Mouse (Mus musculus): ENCODE data around the gene Ano2. TPM values are rescaled to one million over a fixed set of nuclear protein-coding genes. Genes with fewer than 3 reads are reported as not detected.

Ano2 gene
- polyA plus RNA-seq, 1 experiment = 0.04 TPM

DNA sequence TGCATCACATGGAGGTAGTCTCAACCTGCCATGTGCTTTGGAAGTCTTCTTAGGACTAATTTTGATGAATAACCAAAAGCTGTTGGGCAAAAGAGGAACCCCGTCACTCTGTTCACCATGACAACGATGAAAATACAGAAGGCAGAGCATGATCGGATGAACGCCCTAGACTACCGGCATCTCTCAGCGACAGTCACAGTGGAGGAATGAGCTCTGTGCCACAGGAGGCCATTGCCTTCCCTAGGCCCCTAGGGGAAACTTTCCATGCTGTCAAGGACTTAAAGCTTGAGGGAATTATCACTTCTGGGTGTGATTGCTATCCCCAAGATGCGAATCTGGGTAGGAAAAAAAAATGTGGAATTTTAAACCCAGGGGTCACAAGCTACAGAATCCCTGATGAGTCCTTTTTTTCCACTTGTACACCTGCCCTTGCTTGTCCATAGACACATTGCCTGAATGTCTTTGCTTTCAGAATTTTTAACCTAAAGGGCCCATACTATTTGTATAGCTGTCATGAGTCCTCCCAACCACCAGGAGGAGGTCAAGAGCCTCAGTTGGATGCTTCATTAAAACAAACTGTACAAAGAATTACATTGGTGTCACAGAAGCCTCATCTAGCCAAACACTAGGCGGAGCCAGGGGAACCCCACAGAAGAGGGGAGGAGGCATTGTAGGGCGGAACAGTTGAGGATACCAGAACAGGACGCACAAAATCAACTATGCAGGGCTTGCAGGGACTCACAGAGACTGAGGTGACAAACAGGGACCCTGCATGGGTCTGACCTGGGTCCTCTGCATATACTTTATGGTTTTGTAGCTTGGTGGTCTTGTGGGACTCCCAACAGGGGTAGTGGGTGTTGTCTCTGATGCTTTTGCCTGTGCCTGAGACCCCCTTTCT, 53.2 kb downstream of the Ano2 start:
- no peak for DNase-seq (ENCODE audit: low spot score)

DNA sequence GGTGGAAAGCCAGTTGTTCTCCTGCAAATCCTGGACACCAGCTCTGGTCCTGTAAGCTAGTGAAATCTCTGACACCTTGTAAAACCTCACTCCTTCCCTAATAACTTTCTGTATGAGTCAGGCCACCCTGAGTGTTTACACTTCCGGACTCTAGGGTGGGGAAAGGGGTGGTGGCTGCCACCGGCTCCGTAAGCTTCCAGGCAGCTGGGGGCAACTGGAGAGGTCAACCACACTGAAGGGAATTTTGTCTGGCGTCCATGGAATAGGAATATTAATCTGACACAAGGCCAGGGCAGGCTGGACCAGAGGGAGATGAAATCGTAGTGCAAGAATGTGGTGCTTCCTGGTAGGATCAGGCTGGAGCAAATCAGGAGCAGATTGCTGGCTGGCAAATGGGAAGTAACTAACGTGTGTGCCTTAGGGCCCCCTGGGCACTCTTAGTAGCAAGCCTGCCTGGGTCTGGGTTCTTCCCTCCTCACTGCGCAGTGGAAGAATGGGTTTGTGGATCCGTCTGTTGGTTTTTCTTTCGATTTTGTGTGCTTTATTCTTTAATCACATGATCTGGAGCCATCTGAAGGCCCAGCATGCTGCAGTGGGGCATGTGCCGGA, 57.2 kb downstream of the Ano2 start:
- no peak for DNase-seq (ENCODE audit: low spot score)

DNA sequence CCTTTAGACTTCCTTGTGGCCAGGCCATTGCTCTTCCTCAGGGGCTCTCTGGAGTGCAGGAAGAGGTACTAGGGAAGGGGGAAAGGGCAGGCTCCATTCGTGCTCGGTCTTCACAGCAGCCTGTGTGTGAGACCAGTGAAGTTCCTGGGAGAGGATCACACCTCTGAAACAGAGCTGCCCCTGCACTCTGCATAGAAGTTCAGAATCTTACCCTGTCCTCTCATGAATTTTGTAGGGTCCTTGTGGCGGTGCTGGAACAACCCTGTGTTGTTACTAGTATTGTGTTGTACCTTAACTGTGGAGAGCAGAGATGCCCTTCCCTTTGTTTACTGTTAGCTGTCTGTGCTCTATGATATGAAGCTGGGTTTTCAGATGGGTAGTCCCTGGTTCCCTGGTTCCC, 58.4 kb downstream of the Ano2 start:
- DNase-seq (ENCODE audit: low spot score) = no peak

DNA sequence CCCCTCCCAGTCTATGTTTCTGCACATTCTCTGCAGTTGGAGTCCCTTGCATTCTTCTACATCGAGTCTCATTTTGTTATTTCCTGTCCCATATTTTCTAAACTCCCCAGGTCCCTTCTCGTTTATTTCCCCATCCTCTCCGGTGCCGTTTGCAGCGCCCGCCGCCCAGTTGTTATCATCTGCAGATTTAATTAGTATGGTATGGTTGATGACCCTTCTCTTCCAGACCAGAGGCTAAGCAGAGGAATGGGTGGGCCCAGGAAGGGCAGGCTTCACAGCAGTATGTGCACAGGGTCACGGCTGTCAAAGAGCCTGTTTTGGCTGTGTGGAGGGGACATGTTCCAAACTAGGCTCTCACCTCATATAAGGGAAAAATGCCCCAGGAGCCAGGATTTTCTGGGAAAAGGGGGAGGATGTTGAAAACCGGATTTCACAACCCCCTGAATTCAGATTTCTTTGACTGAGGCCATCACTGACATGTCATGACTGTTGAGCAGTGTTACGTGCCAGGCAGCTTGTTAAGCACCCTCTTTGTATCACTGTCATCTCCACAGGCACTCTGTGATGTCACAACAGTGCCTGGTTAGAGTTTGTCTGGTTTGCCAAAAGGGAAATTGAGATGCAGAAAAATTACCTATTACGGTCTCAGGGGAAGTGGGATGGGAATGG, 72.8 kb downstream of the Ano2 start:
- no peak for DNase-seq (ENCODE audit: low spot score)

DNA sequence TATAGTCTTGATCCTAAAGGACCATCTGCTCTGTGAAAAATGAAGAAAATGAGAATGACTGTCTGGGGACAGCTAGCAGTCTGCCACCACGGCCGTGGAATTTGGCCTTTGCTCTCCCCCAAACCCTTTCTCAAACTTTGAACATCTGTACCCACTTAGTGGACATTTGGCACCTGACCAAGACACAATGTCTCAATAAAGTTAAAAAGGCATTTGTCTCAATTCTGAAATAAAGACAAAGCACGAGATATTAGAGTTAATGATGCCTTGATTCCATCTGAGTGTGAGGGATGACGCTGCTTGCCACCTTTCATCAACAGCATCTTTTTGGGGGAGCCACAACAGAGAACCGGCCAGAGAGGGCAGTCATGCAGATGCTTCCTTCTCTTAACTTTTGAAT, 83.0 kb downstream of the Ano2 start:
- no peak for DNase-seq (ENCODE audit: low spot score)

DNA sequence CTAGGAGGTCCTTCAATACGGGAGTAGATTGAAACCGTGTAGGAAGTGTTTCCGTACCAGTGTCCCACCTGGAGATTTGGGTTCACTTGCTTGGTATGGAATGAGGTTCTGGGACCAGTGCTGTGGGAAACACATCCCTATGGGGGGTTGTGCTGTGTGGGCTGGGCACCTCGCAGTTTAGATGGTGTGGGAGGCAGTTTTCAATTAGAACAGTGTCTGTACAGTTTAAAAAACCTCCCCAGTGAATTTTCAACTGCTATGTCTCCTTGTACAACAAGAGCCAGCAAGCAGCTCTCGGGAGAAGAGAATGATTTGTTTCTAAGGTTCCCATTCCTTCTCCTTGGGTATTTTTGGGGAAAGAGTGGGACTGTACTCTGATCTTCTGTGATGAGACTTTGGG, 86.1 kb downstream of the Ano2 start:
- no peak for DNase-seq (ENCODE audit: low spot score)

DNA sequence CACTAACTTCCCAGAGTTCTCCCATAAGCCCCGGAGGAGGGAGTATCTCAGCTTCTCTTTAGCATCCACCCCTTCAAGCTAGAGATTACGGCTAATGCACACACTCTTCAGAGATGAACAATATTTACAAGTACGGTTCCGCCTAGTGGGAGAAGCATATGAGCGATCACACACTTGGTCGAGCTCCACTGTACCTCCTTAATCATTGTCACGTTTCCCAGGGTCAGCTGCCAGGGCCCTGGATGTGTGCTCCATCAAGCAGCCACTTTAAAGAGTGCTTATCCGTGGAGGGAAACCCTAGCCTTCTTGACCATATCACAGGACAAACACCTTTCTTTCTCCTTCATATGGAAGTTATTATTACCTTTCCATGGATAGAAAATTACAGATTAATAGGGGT, 112.7 kb downstream of the Ano2 start:
- no peak for DNase-seq (ENCODE audit: low spot score)

DNA sequence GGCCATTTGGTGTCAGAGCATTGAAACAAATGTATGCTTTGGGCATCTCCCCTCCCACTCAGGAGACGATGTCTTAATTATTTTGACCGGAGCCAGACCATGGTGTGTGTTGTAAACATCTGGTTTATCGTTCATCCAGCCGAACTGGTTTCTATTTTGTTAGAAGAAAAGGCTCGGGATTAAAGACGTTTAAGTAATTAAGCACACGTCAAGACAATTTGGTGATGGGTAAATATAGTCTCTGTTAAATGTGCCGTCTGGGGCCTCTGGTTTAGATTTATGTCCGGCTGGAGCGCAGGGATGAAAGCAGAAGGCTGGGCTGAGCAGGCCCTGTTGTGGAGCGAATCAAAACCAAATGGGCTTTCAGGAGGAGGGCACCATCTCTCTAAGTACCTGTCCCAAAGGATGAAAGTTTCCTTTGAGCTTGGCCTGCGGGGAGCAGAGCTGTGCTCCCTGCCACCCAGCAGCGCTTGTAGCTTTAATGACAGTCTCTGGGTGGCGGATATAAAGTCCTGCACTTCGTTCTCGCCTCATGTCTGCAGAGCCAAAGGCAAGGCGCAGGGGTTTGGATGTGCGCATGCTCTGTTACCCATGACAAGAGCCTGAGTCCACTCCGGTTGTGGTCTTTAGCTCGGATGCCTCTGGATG, 113.3 kb downstream of the Ano2 start:
- DNase-seq (ENCODE audit: low spot score) = no peak

DNA sequence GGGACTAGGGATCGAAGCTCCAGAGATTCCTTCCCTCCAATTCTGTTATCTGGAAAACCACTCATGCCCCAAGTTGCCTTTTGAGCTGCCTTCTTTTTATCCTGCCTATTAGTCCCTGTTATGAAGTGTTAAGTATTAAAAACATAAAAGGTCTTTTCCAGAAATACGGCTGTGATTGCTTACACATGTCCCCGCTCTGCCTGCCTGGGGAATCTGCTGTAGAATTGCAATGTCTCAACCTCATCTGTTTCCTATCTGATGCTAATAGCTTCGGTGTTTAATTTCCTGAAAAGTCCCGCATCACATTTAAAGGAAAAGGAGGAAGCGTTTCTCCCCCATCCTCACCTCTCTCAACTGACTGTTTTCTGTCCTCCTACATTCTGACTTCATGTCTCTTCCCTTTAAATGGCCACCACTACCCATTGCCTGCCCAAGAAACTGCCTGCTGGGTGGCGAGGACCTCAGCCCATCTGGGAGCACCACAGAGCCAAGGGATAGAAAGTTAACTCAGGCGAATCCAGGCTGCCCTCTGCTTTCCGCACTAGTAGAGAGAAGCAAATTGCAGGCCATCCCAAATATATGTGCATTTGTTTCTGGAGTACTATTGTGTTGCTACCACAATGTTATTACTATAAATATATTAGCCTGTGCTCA, 118.9 kb downstream of the Ano2 start:
- DNase-seq (ENCODE audit: low spot score) = no peak

DNA sequence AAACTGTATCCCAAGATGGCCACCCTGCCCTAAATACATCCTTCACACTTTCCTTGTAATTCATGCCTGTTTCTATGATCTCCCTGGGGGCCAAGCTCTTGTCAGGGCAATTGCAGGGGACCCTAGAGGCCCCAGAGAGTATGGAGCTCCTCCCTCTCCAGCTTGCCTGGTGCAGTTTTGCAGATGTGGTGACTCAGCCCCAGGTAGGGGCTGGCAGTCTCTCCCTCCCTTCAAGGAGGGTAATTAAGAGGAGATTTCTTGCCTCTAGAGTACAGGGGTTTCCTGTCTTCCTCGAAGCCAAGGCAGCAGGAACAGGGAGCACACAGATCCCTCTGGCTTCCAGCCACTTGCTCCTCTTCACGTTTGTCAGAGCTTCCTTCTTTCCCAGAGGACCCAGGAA, 121.2 kb downstream of the Ano2 start:
- no peak for DNase-seq (ENCODE audit: low spot score)

DNA sequence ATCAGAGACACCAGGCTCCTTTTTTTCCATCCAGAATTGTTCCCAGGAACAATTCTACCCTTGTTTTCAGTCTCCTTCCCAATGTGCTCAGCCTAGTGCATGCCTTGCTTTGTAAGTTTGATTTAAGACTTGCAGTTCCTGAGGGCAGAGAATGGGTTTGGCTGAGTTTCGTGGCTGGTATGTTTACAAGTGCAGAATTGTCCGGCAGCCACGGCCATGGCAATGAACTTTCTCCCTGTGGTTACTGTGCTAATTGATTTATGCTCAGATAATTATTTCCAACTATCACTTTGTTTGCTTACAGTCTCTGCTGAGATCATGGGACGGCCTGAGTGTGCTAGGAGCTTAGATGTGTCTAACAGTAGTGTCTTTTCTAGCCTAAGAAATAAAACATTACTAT, 147.9 kb downstream of the Ano2 start:
- DNase-seq (ENCODE audit: low spot score) = no peak

DNA sequence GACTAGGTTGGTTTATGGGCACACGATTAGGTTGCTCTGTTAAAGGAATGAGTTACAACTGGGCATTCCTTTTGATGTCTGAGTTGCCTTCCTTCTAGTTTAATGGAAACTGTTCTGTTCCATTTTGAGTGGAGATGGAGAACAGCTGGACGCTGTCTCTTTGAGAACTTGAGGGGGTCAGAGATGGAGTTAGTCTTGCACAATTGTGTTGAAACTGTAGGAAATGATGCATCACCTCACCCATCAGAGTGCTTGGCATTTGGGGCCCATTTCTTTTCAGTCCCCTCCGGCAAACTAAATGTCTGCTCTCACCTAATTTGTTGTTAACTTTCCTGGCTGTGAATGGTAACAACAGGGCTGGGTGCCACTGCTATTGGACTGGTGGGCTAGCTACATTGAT, 151.1 kb downstream of the Ano2 start:
- no peak for DNase-seq (ENCODE audit: low spot score)

DNA sequence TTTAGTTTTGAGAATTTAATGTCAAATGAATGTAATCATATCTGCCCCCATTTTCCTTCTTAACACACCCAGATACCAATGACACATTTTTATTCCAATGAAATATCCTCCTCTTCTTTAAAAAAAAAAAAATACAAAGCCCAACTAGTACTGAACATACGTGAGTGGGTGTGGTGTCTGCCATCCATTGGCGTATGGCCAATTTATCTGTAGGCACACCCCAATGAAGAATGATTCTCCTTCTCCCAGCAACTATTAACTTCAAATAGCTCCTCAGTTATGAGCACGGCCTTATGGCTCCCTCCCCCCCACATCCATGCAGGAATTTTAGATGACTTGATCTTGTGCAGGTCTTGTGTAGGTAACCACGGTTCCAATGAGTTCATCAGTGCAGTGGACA, 161.0 kb downstream of the Ano2 start:
- DNase-seq (ENCODE audit: low spot score) = no peak

DNA sequence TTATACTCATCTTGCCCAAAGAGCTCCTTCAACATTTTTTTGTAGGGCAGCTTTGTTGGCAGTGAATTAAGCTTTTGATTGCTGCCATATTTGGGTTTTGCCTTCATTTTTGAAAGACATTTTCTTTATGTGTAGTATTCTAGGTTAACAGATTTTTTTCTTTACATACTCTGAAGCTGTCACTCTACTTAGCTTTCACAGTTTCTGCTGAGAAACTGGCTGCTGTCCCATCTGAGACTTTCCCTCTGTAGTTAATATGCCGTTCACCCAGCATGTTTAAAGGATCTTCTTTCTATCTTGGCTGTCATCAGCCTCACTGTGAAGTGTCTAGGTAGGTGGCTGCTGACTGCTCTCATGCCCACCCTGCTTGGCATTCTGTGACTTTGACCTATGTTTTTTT, 168.1 kb downstream of the Ano2 start:
- no peak for DNase-seq (ENCODE audit: low spot score)

DNA sequence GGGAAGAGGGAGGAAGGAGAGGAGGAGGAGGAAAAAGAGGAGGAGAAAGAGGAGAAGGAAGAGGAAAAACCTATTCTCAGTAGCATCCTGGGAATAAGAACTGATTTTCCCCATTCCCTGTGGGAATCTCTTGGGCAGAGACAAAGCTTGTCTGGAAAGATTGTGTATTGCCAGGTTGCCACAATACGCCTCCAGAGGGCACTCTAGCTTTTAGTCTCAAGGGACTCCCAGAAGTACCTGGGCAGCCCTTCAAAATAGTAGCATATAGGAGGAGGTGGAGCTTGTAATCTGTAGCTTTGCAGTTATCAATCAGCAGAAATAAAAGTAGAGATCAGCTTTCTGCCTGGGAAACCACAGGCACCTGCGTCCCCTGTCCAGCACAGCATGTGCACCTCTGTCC, 178.3 kb downstream of the Ano2 start:
- DNase-seq (ENCODE audit: low spot score) = no peak

DNA sequence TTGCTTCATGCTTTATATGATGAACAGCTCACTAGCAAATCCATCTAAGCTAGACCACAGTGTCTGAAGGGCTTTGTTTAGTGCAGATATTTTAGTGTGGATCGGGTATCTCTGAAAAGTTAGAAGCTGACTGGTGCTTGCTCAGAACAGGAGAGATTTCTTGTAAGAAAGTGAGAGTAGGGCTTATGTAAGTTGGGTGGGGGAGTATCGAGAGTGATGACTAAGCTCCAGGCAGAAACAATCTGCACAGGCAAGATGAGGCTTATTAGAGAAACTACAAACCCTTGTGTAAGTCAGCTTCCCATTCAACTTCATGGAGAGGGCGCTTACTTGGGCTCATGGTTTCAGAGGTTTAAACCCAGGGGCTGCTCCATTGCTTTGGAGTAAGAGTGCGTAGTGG, 181.3 kb downstream of the Ano2 start:
- no peak for DNase-seq (ENCODE audit: low spot score)

DNA sequence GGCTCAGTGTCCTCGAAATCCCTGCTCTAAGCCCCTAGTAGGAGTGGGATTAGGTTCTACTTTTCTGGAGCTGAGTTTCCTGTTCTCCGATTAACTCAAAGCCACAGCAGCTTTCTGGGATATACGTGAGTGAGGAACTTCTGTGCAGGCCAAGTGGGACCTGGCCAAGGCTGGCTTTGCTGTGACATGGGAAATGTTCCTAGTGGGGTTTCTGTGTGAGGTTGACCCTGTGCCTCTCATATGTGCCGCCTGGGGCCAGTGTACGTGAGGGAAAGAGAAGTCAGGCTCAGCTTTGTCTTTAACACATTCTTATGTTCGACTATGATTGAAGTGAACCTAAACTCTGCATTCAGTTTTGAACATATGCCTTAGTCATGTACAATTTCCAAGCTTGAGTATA, 184.5 kb downstream of the Ano2 start:
- no peak for DNase-seq (ENCODE audit: low spot score)

DNA sequence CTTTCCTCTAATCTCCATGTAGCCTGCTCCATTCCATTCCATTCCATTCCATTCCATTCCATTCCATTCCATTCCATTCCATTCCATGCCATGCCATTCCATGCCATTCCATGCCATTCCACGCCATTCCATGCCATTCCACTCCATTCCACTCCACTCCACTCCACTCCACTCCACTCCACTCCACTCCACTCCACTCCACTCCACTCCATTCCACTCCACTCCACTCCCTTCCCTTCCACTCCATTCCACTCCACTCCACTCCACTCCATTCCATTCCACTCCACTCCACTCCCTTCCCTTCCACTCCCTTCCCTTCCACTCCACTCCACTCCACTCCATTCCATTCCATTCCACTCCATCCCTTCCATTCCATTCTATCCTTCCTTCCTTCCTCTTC, 186.7 kb downstream of the Ano2 start:
- DNase-seq (ENCODE audit: low spot score) = no peak

DNA sequence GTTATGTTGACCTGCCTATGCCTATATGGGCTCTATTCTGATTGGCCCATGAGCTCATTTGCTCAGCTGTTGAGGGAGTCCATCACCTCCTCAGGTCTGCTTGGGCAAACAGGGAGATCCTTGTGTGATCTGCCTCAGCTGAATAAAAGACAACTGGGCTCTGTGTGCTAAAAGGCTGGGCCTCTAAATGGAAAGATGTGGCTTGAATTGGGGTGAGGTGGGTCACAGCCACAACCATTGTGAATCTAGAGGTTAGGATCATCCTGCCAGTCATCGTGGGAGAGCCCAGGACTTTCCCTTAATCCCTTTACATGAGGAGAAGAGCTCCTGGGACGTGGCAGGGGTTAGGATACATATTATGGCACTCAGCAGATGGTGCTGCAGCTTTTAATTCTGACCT, 188.5 kb downstream of the Ano2 start:
- no peak for DNase-seq (ENCODE audit: low spot score)

DNA sequence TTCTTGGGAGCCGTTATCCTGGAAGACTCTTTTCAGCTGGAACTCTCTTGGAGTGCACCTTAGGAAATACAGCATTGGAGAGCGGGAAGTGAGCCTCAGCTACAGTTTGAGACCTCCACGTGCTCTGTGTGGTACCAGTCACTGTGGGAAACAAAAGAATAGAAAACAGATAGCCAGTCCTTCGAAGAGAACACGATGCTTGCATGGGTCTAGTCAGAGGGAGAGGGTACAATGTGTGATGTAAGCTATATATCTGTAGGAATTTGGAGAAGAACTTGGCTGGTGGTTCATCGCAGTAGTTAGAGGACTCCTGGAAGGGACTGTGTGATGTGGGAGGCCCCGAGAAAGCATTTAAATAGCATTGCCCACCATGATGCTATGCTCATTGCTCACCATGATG, 189.1 kb downstream of the Ano2 start:
- DNase-seq (ENCODE audit: low spot score) = no peak

DNA sequence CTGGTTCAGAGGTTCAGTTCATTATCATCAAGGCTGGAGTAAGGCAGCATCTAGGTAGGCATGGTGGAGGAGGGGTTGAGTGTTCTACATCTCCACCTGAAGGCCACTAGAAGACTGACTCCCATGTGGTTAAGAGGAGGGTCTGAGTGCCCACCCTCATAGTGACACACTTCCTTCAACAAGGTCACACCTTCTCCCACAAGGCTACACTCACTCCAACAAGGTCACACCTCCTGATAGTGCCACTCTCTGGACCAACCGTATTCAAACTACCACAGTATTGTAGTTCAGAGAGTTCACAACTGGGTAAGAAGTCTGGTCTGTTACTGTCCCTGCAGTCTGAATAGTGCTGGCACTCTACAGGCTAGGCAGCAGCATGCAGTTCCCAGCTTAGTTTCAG, 198.4 kb downstream of the Ano2 start:
- DNase-seq (ENCODE audit: low spot score) = no peak

DNA sequence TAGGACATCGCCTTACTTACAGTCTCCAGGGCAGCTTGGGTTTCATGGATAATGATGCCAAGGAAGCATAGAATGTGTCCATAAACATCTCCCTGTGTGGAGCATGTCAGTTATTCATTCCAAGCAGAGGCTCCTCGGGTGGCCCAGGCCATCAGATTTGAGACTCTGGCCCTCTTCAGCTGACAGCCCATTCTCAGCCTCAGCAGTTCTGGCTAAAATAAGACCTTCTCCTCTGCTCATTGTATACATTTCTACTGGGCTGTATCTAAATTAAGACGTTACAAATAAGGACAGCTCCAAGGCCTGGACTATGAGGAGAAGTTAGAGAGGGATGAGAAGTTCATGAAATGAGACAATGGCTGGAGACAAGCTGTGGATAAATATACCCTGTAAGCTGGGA, 204.1 kb downstream of the Ano2 start:
- no peak for DNase-seq (ENCODE audit: low spot score)

Data from urinary bladder, adult 2 months (tissue).